Mouse (Mus musculus): ENCODE measurements around the gene Ranbp17. TPM values are rescaled to one million over a fixed set of nuclear protein-coding genes. Genes with fewer than 3 reads are reported as not detected.

Ranbp17 gene
- polyA plus RNA-seq, 1 experiment from 2014 or later = 5.1 TPM

DNA sequence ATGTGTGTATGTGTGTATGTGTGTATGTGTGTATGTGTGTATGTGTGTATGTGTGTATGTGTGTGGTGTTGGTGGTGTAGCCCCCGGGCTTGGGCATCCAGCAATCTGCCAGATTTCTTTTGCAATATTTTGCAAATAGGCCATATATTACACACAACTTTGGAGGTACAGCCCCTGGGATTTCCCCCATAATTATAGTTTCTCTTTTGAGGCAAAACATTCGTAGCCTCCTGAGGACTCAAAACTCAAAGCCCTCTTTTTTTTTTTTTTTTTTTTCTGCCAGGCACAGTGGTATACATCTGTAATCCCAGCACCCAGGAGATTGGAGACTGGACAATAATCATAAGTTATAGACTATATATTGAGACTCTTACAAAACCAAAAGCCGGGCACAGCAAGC, 331.7 kb downstream of the Ranbp17 start:
- Histone ChIP-seq H3K36me3 (no peaks in the 10 kb centered on the region), H3K27me3 (peaks cover 40% of the 10 kb centered on the region), H3K4me2 (no peak overlapping the region), H3K4me1 (0 out of 2 replicates have a peak, but pooled peaks cover 9% of the 10 kb centered on the region), H3K9me3 (no peaks in the 10 kb centered on the region), H3K9ac (no peak overlapping the region), H3K27ac (no peak overlapping the region), H3K4me3 (no peak overlapping the region)
- no peak for ATAC-seq (ENCODE audit: borderline replicate concordance, extremely low read depth, low FRiP score, low TSS enrichment)
- 79% methylated on average over 3 of the region's 3 CpGs for WGBS

DNA sequence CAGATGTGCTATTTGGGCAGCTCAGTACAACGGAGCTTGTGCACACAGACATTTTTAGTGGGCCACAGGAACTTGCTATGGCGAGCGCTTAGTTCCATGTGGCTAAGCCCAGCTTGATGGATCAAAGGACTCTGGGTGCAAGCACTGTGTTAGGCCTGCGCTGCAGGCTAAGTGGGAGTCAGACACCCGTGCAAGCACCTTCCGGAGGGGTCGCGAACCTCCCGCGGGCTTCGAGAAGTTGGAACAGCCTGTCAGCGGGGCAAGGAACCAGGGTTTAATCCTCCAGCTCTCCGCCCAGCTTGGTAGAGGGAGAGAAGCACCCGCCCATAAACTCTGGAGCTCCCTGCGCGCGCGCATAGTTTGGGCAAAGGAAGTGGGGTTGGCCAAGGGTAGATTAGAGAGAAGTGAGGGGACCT, 332.8 kb downstream of the Ranbp17 start:
- H3K9ac ChIP-seq = no peak overlapping the region
- no peaks in the 10 kb centered on the region for H3K9me3 ChIP-seq
- no peaks in the 10 kb centered on the region for H3K36me3 ChIP-seq
- 0 out of 2 replicates have a peak, but pooled peaks cover 9% of the 10 kb centered on the region for H3K4me1 ChIP-seq
- peak overlapping the region; percentile 50 for H3K4me2 ChIP-seq
- no peak for ATAC-seq (ENCODE audit: borderline replicate concordance, extremely low read depth, low FRiP score, low TSS enrichment)
- H3K27me3 ChIP-seq = peaks cover 47% of the 10 kb centered on the region
- H3K27ac ChIP-seq = no peak overlapping the region
- no peak overlapping the region; the same call in 1 of the 2 replicates for H3K4me3 ChIP-seq
- 4% methylated on average over 18 of the region's 18 CpGs for WGBS

DNA sequence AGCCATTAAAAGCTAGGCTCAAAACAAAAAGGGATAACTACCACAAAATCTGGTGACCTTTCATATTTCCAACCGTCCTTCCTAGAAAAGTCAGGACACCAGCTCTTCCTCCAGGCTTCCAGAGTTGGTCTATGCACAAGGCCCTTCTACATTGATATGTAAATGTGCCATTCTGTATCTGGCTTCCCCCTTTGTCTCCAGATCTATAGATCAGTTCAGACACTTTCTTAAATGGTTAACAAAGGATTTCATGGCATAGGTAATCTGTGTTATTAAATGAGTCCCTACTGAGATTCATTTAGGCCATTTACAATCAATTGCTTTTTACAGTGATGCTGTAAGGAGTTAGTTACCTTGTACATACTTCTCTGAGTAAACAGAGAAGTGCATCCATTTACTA, 333.7 kb downstream of the Ranbp17 start:
- 0 out of 2 replicates have a peak, but pooled peaks cover 9% of the 10 kb centered on the region for H3K4me1 ChIP-seq
- no peak overlapping the region for H3K4me3 ChIP-seq
- no peaks in the 10 kb centered on the region for H3K9me3 ChIP-seq
- WGBS = 61% methylated on average over 1 of the region's 1 CpGs
- peaks cover 49% of the 10 kb centered on the region for H3K27me3 ChIP-seq
- H3K4me2 ChIP-seq = no peak overlapping the region
- no peak overlapping the region for H3K27ac ChIP-seq
- no peak overlapping the region for H3K9ac ChIP-seq
- ATAC-seq (ENCODE audit: borderline replicate concordance, extremely low read depth, low FRiP score, low TSS enrichment) = no peak
- no peaks in the 10 kb centered on the region for H3K36me3 ChIP-seq

DNA sequence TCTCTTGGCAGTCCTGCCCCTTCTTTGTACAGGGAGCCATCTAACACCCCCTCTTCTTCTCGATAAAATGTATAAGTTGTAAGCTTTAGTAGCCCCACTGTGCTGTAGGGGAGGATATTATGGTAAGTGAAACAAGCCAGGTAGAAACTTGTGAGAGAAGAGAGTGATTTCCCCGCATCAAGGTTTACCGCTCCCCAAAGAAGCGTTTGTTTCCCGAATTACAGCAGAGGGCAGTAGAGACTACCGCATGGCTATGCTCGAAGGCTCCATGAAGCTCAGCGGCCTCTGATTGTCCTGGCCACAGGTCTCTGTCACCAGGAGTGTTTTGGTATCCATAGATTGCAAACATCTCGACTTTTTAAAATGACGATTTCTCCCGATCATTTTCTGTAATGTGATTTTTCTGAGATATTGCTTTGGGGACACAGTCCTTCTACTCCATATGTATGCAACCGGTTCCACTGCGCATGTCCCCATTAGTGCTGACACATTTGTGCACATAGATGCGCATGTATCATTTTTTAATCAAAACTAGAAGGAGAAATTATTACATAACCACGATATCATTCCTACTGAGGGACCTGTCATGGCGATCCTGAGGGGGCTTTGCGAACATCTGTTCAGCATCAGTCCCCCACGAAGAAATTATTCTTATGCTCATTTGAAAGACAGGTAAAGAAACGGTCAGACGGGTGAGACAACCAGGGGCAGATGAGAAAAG, 336.9 kb downstream of the Ranbp17 start:
- H3K9ac ChIP-seq = no peak overlapping the region
- H3K4me2 ChIP-seq = no peak overlapping the region
- WGBS = 31% methylated on average over 20 of the region's 20 CpGs
- H3K27ac ChIP-seq = no peak overlapping the region
- 0 out of 2 replicates have a peak, but pooled peaks cover 9% of the 10 kb centered on the region for H3K4me1 ChIP-seq
- no peaks in the 10 kb centered on the region for H3K9me3 ChIP-seq
- H3K27me3 ChIP-seq = peaks cover 59% of the 10 kb centered on the region
- no peaks in the 10 kb centered on the region for H3K36me3 ChIP-seq
- H3K4me3 ChIP-seq = no peak overlapping the region
- no peak for ATAC-seq (ENCODE audit: borderline replicate concordance, extremely low read depth, low FRiP score, low TSS enrichment)

DNA sequence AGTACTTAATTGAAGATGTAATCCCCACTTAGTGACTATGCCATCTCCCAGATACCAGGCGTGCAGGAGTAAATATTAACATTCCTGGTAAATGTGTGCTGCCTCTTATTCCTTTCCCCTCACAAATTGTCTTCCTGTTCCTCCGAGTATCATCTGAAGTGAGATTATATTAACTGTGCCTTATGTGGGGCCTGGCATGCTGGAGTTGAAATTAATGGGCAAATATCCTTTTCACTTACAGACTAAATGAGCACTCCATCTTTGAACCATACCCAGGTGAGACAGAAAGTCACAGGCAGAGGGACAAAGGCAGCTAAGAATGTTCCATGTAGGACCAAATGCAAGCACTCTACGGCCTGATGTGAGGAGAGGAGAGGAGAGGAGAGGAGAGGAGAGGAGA, 337.8 kb downstream of the Ranbp17 start:
- H3K4me1 ChIP-seq = 0 out of 2 replicates have a peak, but pooled peaks cover 5% of the 10 kb centered on the region
- H3K27me3 ChIP-seq = peaks cover 56% of the 10 kb centered on the region
- no peak overlapping the region for H3K27ac ChIP-seq
- H3K36me3 ChIP-seq = no peaks in the 10 kb centered on the region
- 49% methylated on average over 2 of the region's 3 CpGs for WGBS
- ATAC-seq (ENCODE audit: borderline replicate concordance, extremely low read depth, low FRiP score, low TSS enrichment) = no peak
- no peak overlapping the region for H3K4me2 ChIP-seq
- H3K9me3 ChIP-seq = no peaks in the 10 kb centered on the region
- no peak overlapping the region for H3K4me3 ChIP-seq
- no peak overlapping the region for H3K9ac ChIP-seq

DNA sequence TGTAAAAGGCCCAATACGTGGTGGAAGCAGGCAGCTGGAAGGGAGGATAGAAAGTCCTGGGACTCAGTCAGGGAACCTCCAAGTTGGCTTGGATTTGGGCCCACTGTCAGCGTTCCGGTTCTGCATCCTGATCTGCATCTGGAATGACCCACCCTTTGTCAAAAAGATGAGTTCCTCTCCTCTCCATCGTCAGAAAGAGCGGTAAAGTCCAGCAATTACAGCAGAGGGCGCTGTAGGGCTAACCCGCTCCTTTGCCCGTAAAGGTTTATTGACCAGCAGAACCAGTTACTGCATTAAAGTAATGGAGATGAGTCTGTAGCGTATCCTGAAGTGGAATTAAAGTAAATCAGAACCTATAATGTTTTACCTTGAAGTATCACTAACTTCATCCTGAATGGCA, 343.1 kb downstream of the Ranbp17 start:
- H3K4me1 ChIP-seq = no peaks in the 10 kb centered on the region
- peaks cover 19% of the 10 kb centered on the region; the same call in 1 of the 2 replicates for H3K27me3 ChIP-seq
- H3K9ac ChIP-seq = no peak overlapping the region
- H3K4me2 ChIP-seq = no peak overlapping the region
- no peaks in the 10 kb centered on the region for H3K9me3 ChIP-seq
- 14% methylated on average over 9 of the region's 9 CpGs for WGBS
- H3K27ac ChIP-seq = no peak overlapping the region
- no peaks in the 10 kb centered on the region for H3K36me3 ChIP-seq
- ATAC-seq (ENCODE audit: borderline replicate concordance, extremely low read depth, low FRiP score, low TSS enrichment) = no peak
- H3K4me3 ChIP-seq = no peak overlapping the region

DNA sequence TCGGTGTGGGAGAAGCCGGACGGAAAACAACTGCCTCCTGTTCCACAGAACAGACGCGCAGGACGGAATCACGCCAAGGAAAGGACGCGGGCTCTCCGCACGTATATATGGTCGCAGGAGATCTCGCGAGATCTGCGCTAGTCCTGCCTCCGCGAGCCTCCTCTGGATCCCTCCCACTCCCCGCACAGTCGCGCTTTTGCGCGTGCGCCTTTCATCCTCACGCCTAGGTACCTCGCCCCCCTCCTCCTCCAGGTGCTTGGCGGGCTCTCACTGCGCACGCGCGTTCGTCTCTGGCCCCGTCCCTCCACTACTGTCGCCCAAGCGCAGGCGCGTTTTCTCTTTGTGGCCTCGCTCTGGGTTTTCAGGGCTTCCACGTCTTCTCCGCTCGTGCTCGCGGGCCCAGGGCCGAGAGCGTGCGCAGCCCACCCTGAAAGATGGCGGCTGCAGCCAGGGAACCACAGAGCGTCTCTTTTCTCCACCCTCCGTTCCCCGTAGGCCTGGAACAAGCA, 350.5 kb downstream of the Ranbp17 start, which contains the start of gene Npm1:
TSS of gene Npm1 (minus strand) at position 209 of the 509 bp plus-strand sequence.
- Histone ChIP-seq H3K27me3 (no peaks in the 10 kb centered on the region), H3K4me3 (peak within 1 kb of the TSS; percentile 98), H3K36me3 (peaks cover 30% of the 10 kb centered on the region), H3K27ac (peak within 1 kb of the TSS; percentile 91), H3K9ac (peak within 1 kb of the TSS; percentile 92), H3K4me2 (peak within 1 kb of the TSS; percentile 73), H3K4me1 (peaks cover 15% of the 10 kb centered on the region), H3K9me3 (no peaks in the 10 kb centered on the region)
- WGBS = 3% methylated on average over 49 of the region's 49 CpGs
- peak; percentile 97 for ATAC-seq (ENCODE audit: borderline replicate concordance, extremely low read depth, low FRiP score, low TSS enrichment)

DNA sequence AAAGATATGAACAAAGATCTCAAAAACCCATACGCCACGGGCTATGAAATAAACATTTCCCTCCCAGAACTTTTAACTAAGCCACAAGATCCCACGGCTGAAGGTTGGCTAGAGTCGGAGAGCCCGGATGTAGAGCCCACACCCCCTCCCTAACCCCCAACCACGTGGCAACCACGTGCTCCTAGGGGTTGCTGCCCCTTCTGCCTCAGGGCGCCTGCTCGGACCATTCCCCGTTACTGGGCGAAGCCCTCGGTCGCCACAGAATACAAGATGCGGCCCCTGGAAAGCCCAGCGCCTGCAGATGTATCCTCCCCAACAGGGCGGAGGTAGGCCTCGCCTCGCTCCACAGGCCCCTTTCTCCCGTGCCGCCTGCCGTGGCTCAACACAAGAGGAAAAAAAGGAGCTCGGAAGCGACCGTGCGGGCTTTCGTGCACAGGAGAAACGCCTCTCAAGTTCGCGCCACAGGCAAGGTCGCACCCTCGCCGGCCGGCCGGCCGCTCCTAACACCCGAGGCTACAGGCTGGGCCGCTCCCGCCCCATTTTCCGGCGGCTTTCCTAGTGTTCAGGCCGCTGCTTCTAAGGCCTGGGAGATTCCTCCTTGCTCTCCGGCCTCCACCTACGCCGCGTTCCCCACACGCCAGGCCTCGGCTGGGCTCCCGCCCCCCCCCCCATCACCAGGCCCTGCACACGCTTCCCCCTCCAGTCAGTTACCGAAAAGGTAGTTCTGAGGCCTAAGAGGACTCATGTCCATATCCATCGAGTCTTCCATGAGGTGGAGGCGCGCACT, 351.1 kb downstream of the Ranbp17 start:
- peaks cover 36% of the 10 kb centered on the region for H3K36me3 ChIP-seq
- H3K4me2 ChIP-seq = peak overlapping the region; percentile 73
- H3K27me3 ChIP-seq = no peaks in the 10 kb centered on the region
- no peaks in the 10 kb centered on the region for H3K9me3 ChIP-seq
- peak overlapping the region; percentile 92 for H3K9ac ChIP-seq
- 2% methylated on average over 53 of the region's 53 CpGs for WGBS
- H3K4me1 ChIP-seq = peaks cover 15% of the 10 kb centered on the region
- H3K27ac ChIP-seq = peak overlapping the region; percentile 91
- peak overlapping the region; percentile 98 for H3K4me3 ChIP-seq
- peak; percentile 62 for ATAC-seq (ENCODE audit: borderline replicate concordance, extremely low read depth, low FRiP score, low TSS enrichment)

Other genes with a start within 250 kb of the Ranbp17 start
- gene Gm12117, start 237.0 kb downstream of the Ranbp17 start, polyA plus RNA-seq (2015; fragmentation: Nextera tagmentation; extraction: Ambion mirVana) = not detected in 2 replicates
- gene Gabrp, start 65.2 kb upstream of the Ranbp17 start, polyA plus RNA-seq (2015; fragmentation: Nextera tagmentation; extraction: Ambion mirVana) = 0.25 and 0.34 TPM in 2 replicates
- not detected in 2 replicates for gene D130052B06Rik, start 85.6 kb upstream of the Ranbp17 start, polyA plus RNA-seq (2015; fragmentation: Nextera tagmentation; extraction: Ambion mirVana)